ENCODE assay signal across 8 mouse cellular contexts in the genomic region with DNA sequence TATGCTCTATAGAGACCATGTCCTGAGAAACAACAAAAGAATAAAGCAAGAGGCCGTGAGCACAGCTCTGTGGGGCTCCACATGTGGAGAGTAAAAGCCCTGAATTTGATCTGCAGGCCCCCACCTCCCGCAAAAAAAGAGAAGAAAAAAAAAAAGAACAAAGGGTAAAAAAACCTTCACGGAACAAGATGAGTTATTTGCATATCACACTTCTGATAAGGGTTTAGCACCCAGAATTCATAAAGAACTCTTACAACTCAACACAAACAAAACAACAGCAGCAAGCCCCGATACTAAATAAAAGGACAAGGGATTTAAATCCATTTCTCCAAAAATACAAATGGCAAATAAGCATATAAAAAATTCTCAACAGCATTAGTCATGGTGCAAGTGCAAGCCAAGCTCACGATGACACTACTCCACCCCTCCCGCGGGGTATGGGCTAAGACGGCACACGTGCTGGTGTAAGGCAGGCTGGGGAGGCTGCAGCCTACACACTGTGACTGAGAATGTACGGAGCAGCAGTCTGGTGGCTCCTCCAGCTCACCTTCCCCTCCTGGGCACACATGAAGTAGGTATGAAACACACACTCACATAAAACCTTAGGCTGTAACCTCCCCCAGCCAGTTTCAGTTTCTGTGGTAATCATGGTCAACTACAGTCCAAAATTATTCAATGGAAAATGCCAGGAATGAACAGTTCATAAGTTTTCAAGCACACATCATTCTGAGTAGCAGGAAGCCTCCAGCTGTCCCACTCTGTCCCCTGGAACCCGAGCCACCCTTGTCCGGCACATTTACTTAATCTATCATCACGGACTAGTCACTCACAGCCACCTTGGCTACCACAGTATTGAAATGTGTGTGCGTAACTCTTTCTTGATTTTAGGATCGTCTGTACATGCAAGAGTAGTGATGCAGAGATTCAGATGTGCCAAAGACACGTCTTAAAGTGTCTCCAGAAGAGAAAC. TPM values are rescaled to one million over a fixed set of nuclear protein-coding genes. Genes with fewer than 3 reads are reported as not detected.
DNase-seq lines count a peak whose midpoint lies in the region; ATAC-seq lines count a peak whose summit lies in the region.

No protein-coding gene starts in this region.

- H3K36me3 ChIP-seq in lung, embryonic 16.5 days (ENCODE audit: control insufficient read depth, insufficient read depth, low read length), result peaks cover 26% of the 10 kb centered on the region

- H3K9ac ChIP-seq in lung, embryonic 16.5 days (ENCODE audit: low read length), result no peak overlapping the region

- H3K4me1 ChIP-seq in lung, embryonic 16.5 days (replicated peaks; ENCODE audit: control insufficient read depth, insufficient read depth, low read length), result peaks cover 27% of the 10 kb centered on the region

- H3K4me3 ChIP-seq in lung, embryonic 16.5 days (ENCODE audit: low read length), result no peak overlapping the region

- DNase-seq in frontal cortex, postnatal 25 days (ENCODE audit: low spot score in 2 of 2), result no peak
- DNase-seq in right cerebral cortex, adult 18-20 months, result peak; percentile 73
- DNase-seq in right cerebral cortex, postnatal 4 days, result no peak
- peak; percentile 59 for DNase-seq in gastrocnemius, postnatal 25 days
- DNase-seq in spleen, postnatal 14 days (ENCODE audit: low spot score in 2 of 2), result no peak

- no peaks in the 10 kb centered on the region for H3K27me3 ChIP-seq in lung, embryonic 16.5 days (ENCODE audit: control insufficient read depth, insufficient read depth, low read depth, low read length)

- no peaks in the 10 kb centered on the region for H3K9me3 ChIP-seq in lung, embryonic 16.5 days (ENCODE audit: control insufficient read depth, low read length)

- 55% methylated on average over 16 of the region's 16 CpGs for WGBS in lung, embryonic 16.5 days

- peak; percentile 86 for ATAC-seq in frontal cortex, adult (ENCODE audit: low TSS enrichment)
- ATAC-seq in lung, embryonic 16.5 days (ENCODE audit: low read depth), result peak; percentile 79
- ATAC-seq in erythroid progenitor cell, adult 5-6 weeks (replicated peaks; ENCODE audit: low FRiP score, poor library complexity, severe bottlenecking), result no peak

- H3K27ac ChIP-seq in lung, embryonic 16.5 days (ENCODE audit: low read length), result peak overlapping the region; percentile 86

- H3K4me2 ChIP-seq in lung, embryonic 16.5 days (ENCODE audit: low read depth, low read length), result peak overlapping the region; percentile 30; the same call in 1 of the 2 replicates

RNA-seq across cellular contexts. Expression of gene Tnnc1, which starts 10.3 kb away (rescaled TPM):
- total RNA-seq in gastrocnemius, postnatal 25 days (2021), result 100 to 1,000 TPM; 137 to 627 TPM
- 93.6 and 113 TPM in 2 replicates for polyA plus RNA-seq in lung, embryonic 16.5 days (2015; fragmentation: Nextera tagmentation; extraction: Ambion mirVana)
- total RNA-seq in erythroid progenitor cell, adult 5-6 weeks (2015; ENCODE audit: low replicate concordance), result not detected in 2 replicates
- total RNA-seq in erythroid progenitor cell, adult 5-6 weeks (2017; ENCODE audit: low replicate concordance), result not detected in 2 replicates

RNA-seq across cellular contexts. Expression of gene Nisch, which starts 18.9 kb away (rescaled TPM):
- total RNA-seq in gastrocnemius, postnatal 25 days (2021), result 10 to 100 TPM; 63.7 to 67.7 TPM
- polyA plus RNA-seq in lung, embryonic 16.5 days (2015; fragmentation: Nextera tagmentation; extraction: Ambion mirVana), result 377 and 397 TPM in 2 replicates
- 55.1 and 59.1 TPM in 2 replicates for total RNA-seq in erythroid progenitor cell, adult 5-6 weeks (2015; ENCODE audit: low replicate concordance)
- 48.8 and 49.1 TPM in 2 replicates for total RNA-seq in erythroid progenitor cell, adult 5-6 weeks (2017; ENCODE audit: low replicate concordance)

RNA-seq across cellular contexts. Expression of gene Sema3g, which starts 19.8 kb away (rescaled TPM):
- 1 to 10 TPM; 6.0 to 6.1 TPM for total RNA-seq in gastrocnemius, postnatal 25 days (2021)
- 2.3 and 2.7 TPM in 2 replicates for polyA plus RNA-seq in lung, embryonic 16.5 days (2015; fragmentation: Nextera tagmentation; extraction: Ambion mirVana)
- total RNA-seq in erythroid progenitor cell, adult 5-6 weeks (2015; ENCODE audit: low replicate concordance), result not detected in 2 replicates
- not detected in 2 replicates for total RNA-seq in erythroid progenitor cell, adult 5-6 weeks (2017; ENCODE audit: low replicate concordance)

RNA-seq across cellular contexts. Expression of gene Stab1, which starts 29.4 kb away (rescaled TPM):
- total RNA-seq in gastrocnemius, postnatal 25 days (2021), result 10 to 100 TPM; 15.8 to 26.6 TPM
- polyA plus RNA-seq in lung, embryonic 16.5 days (2015; fragmentation: Nextera tagmentation; extraction: Ambion mirVana), result 48.9 and 52.1 TPM in 2 replicates
- 27.2 TPM in 1 of 2 replicates, not detected in the other for total RNA-seq in erythroid progenitor cell, adult 5-6 weeks (2015; ENCODE audit: low replicate concordance)
- total RNA-seq in erythroid progenitor cell, adult 5-6 weeks (2017; ENCODE audit: low replicate concordance), result 0.64 TPM in 1 of 2 replicates, not detected in the other

RNA-seq across cellular contexts. Expression of gene Phf7, which starts 53.3 kb away (rescaled TPM):
- 1 to 10 TPM; 5.2 to 6.3 TPM for total RNA-seq in gastrocnemius, postnatal 25 days (2021)
- polyA plus RNA-seq in lung, embryonic 16.5 days (2015; fragmentation: Nextera tagmentation; extraction: Ambion mirVana), result 13.5 TPM in 2 replicates
- 2.1 and 7.2 TPM in 2 replicates for total RNA-seq in erythroid progenitor cell, adult 5-6 weeks (2015; ENCODE audit: low replicate concordance)
- total RNA-seq in erythroid progenitor cell, adult 5-6 weeks (2017; ENCODE audit: low replicate concordance), result 3.1 and 4.4 TPM in 2 replicates

Comparison
In these comparisons a context has a peak if more than half of its experiments do, and no peak if none do; other contexts are left out.
1. DNase-seq: peak in right cerebral cortex, adult 18-20 months (single experiment) and gastrocnemius, postnatal 25 days (single experiment); none in frontal cortex, postnatal 25 days (0 of 2), right cerebral cortex, postnatal 4 days (single experiment) and spleen, postnatal 14 days (0 of 2).
2. RNA of gene Tnnc1, which starts 10.3 kb away (total RNA-seq): 137 to 627 TPM in gastrocnemius, postnatal 25 days; not detected in erythroid progenitor cell, adult 5-6 weeks; every median in the first group is over 100 times any median in the second.
3. RNA of gene Sema3g, which starts 19.8 kb away (total RNA-seq): 6.0 to 6.1 TPM in gastrocnemius, postnatal 25 days; not detected in erythroid progenitor cell, adult 5-6 weeks; every median in the first group is over 4 times any median in the second.